Mouse (Mus musculus) liver, adult (tissue): ENCODE data around the gene Hook1.

Experiments used
- GATA4 ChIP-seq: IDR thresholded peaks from 2 replicates; pipeline ENCODE4 v1.6.1; 2014; ENCODE audit warnings: mild to moderate bottlenecking, low read length; ENCODE audit not compliant: insufficient replicate concordance

The Hook1 gene

GRCm38 (mm10) chr4:95966928-95967724 lies at the start of gene Hook1:
Gene Hook1, plus strand, starts transcription at chr4:95967240.
- TF ChIP-seq GATA4 = no peak

DNA sequence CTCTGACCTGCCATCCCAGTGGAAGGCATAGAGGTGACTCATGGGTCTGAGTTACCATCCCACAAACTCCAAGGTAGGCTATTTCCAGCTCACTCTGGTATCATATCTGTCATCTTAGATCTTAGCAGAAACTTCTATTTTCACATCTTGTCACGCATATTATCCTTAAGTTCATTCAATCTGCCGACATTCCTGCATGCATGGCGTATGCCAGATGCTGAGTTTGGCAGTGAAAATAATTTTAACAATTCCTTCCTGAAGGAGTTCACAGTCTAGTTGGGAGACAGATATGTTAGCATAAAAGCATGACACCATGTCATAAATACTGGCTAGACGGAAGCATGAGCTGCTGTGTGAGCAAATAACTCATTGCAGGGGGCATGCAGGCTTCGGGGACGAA lies 49.3 kb upstream of the Hook1 start:
- no peak for TF ChIP-seq GATA4

DNA sequence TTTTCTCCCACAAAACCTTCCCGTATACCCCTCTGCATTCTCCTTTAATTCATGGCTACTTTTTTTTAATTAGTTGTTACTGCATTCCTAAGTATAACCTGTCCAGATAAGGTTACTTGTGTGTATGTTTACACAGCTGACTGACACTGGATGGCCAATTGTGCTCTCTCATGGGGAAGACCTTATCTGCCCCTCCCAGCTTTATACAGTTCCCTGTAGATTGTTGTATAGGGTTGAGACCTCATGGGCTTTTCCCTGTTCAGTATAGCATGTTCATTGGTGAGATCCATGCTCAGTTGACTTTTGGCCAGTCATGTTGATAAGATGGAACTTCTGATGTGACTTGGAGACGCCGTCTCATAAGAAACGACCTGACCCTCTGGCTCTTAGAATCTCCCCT lies 46.6 kb upstream of the Hook1 start:
- TF ChIP-seq GATA4 = no peak

GRCm38 (mm10) chr4:95924210-95925184 lies 42.5 kb upstream of the Hook1 start:
- TF ChIP-seq GATA4 = no peak

GRCm38 (mm10) chr4:95928846-95929245 lies 38.2 kb upstream of the Hook1 start:
- no peak for TF ChIP-seq GATA4

GRCm38 (mm10) chr4:95929936-95930335 lies 37.1 kb upstream of the Hook1 start:
- TF ChIP-seq GATA4 = no peak

DNA sequence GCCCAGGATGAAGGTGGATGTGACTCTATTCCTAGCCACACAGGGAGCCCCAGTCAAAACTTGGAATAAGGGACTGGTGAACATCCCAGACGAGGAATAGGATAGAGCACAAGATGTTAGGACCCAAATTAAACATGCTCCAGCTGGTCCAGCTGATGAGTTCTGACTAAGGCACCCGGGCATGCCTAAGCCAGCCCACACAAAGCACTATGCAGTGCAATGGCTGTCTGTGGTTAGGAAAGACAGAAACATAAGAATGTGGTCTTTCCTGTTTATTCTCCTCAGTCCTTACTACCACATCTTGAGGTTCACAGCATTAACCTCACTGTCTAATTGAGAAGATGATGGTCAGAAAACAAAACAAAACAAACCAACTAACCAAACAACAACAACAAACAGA lies 35.7 kb upstream of the Hook1 start:
- TF ChIP-seq GATA4 = no peak

DNA sequence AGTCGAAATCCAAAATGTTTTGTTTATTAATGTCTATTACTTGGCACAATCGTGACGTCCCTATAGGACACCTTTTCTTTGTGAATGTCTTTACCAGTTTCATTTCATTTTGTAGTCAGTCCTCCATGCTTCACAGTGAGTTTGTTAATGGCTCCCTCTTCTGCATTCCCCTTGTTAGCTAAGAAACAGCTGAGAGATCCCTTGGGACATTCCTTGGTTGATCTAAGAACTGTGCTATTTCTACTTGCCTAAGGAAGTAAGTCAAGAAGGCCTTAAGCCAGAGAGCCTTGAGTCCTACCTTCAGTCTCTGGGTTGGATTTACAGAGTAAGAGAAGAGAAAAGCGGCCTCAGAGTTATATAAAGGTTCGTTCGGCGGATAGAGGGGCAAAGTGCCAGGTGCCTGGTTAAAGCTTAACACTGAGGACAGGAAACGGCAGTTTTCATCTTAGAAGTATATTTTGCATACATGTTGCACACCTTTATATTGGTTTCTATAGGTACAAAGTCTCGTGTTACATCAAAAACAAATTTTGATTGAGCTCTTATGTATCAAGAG lies 33.2 kb upstream of the Hook1 start:
- no peak for TF ChIP-seq GATA4

DNA sequence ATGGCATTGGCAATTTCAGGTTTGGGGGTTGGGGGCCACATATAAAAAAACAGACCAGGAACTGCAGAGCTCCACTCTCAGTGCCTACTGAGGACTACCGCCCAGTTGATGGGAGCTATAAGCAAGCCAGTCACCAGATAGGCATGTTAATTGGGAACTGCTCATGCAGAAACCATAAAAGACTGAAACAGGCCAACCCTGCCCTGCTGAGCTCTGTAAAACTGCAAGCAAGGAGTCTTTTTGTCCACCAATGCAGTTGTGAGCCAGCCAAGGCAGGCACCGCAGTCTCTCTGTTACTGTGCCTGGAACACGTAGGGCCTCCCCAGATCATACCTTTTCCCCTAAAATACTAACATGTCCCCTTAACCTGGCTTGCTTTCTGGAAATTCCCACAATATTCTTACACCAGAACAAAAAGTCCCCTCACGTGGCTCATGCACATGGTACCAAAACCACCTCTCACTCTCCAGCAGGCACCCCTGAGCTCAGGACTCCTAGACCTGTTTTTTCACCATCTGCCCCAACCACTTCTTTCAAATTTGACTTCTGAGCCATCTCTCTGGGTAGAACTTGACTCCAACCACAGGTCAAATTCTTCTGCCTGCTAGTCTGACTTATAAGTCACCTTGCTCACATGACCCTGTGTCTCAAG lies 32.5 kb upstream of the Hook1 start:
- no peak for TF ChIP-seq GATA4

DNA sequence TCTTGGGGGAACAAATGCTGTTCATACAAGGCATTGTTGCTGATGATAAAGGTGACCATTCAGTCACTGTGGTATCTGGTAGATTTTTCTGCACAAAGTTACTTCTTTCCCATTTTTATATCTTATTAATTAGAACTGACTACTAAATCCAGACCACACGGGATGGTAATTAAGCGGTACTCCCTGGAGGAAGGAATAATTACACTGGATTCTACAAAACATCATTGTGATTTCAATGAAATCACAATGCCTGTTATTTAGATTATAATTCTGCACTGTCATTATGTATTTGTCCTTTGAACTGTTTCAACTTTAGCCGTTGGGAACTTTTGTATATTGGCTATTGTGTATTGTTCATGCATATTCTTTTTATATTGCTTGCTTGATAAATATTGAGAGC lies 28.3 kb upstream of the Hook1 start:
- TF ChIP-seq GATA4 = no peak

GRCm38 (mm10) chr4:95947896-95948295 lies 19.1 kb upstream of the Hook1 start:
- TF ChIP-seq GATA4 = no peak

GRCm38 (mm10) chr4:95953328-95953727 lies 13.7 kb upstream of the Hook1 start:
- no peak for TF ChIP-seq GATA4

- no peak for TF ChIP-seq GATA4
These were observed 49.8 kb downstream of the Hook1 start for GRCm38 (mm10) chr4:96016875-96017274.

- no peak for TF ChIP-seq GATA4
These were observed 55.8 kb downstream of the Hook1 start for GRCm38 (mm10) chr4:96022803-96023202.

- TF ChIP-seq GATA4 = no peak
These were observed 61.4 kb downstream of the Hook1 start for GRCm38 (mm10) chr4:96028412-96028811.
